Mouse (Mus musculus) heart, embryonic 13.5 days (tissue): ENCODE measurements at regions not wholly inside any gene's neighbourhood (a gene's known extent, or its start where the extent isn't known, plus 50 kb on each side); places are given as distances from the start of the nearest gene placed in this dataset.

Experiments used
- ATAC-seq: fragments of 200-750 bp; cut with Nextera tagmentation; 2 replicates; pipeline ENCODE4 v1.8.0; 2017; ENCODE audit warnings: moderate TSS enrichment; ENCODE audit not compliant: insufficient number of reproducible peaks, low FRiP score, low TSS enrichment; ENCODE audit errors: extremely low read depth
- H3K27ac ChIP-seq: fragments of 300-500 bp; sonication (generic); replicated peaks from 2 replicates; pipeline ENCODE4 v1.5.1; 2015; ENCODE audit warnings: moderate library complexity, mild to moderate bottlenecking, inconsistent platforms
- H3K27me3 ChIP-seq: fragments of 300-500 bp; sonication (generic); replicated peaks from 2 replicates; pipeline ENCODE4 v1.6.1; 2015; ENCODE audit warnings: mild to moderate bottlenecking, inconsistent platforms
- H3K36me3 ChIP-seq: fragments of 300-500 bp; sonication (generic); 2 replicates; pipeline ENCODE4 v1.6.1; 2015; ENCODE audit warnings: mild to moderate bottlenecking, inconsistent platforms
- H3K4me1 ChIP-seq: fragments of 300-500 bp; sonication (generic); 2 replicates; pipeline ENCODE4 v1.6.1; 2015; ENCODE audit warnings: inconsistent platforms
- H3K4me2 ChIP-seq: fragments of 300-500 bp; sonication (generic); 2 replicates; pipeline ENCODE4 v1.6.1; 2015; ENCODE audit warnings: inconsistent platforms, mild to moderate bottlenecking, moderate library complexity
- H3K4me3 ChIP-seq: fragments of 300-500 bp; sonication (generic); 2 replicates; pipeline ENCODE4 v1.5.1; 2015; ENCODE audit warnings: moderate library complexity, mild to moderate bottlenecking, inconsistent platforms
- H3K9ac ChIP-seq: fragments of 300-500 bp; sonication (generic); 2 replicates; pipeline ENCODE4 v1.6.1; 2015; ENCODE audit warnings: inconsistent platforms, mild to moderate bottlenecking, moderate library complexity
- H3K9me3 ChIP-seq: fragments of 300-500 bp; sonication (generic); 2 replicates; pipeline ENCODE4 v1.6.1; 2016; ENCODE audit warnings: inconsistent platforms
- WGBS: fragments of 180-500 bp; shearing (Covaris S2); methylation state at CpG from one replicate; pipeline ENCODE4 v1.1.7; 2015; ENCODE audit warnings: mixed read lengths; 5-methylcytosine and 5-hydroxymethylcytosine counted together

DNA sequence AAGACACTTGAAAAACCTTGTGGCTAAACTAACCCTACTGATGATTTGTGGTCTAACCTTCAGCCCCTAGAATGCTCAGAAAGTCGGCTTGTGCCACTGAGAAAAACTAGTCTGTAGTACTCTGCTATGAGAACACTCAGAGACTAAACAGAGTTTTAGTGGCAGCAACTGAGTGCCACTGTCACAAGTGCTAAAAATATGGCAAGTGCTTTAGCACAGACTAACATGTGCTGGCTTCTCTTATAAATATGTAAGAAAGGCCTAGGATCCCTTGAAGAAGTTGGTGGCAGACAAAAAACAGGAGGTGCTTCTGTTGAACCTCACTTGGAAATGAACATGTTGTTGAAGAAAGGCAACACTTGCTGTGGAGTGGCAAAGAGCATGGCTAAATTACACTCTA lies 1052.9 kb downstream of the Gsdmc2 start:
- WGBS, result 33% methylated on average over 1 of the region's 1 CpGs

DNA sequence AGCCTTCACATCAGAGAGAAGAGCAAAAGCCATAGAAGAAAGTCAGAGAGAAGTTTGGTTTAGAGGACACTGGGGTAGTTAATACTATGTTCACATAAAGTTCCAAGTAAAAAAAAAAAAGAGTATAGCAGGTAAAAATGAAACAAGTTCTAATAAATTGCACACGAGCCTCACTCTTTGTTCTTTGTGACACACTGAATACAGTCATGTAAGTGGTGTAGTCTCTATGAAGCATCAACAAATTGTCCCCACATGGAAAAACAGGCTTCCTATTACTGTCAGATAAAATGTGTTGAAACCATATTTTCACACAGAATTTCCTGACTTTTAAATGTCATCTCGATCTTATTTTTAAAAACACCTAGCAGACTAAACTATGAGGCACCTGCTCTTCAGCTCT lies 1057.2 kb downstream of the Gsdmc2 start:
- no peak overlapping the region for H3K9ac ChIP-seq
- no peaks in the 10 kb centered on the region for H3K27me3 ChIP-seq
- ATAC-seq, result no peak
- 80% methylated on average over 2 of the region's 2 CpGs for WGBS
- H3K4me3 ChIP-seq, result no peak overlapping the region
- no peaks in the 10 kb centered on the region for H3K4me1 ChIP-seq
- H3K36me3 ChIP-seq, result no peaks in the 10 kb centered on the region
- no peak overlapping the region for H3K27ac ChIP-seq
- no peaks in the 10 kb centered on the region for H3K9me3 ChIP-seq
- no peak overlapping the region for H3K4me2 ChIP-seq

More for the DNA sequence above, 1052.9 kb downstream of the Gsdmc2 start:
- no peak overlapping the region for H3K4me2 ChIP-seq
- no peaks in the 10 kb centered on the region for H3K27me3 ChIP-seq
- no peak overlapping the region for H3K27ac ChIP-seq
- H3K9ac ChIP-seq, result no peak overlapping the region
- H3K9me3 ChIP-seq, result no peaks in the 10 kb centered on the region
- no peak for ATAC-seq
- H3K4me3 ChIP-seq, result no peak overlapping the region
- no peaks in the 10 kb centered on the region for H3K4me1 ChIP-seq
- H3K36me3 ChIP-seq, result no peaks in the 10 kb centered on the region

DNA sequence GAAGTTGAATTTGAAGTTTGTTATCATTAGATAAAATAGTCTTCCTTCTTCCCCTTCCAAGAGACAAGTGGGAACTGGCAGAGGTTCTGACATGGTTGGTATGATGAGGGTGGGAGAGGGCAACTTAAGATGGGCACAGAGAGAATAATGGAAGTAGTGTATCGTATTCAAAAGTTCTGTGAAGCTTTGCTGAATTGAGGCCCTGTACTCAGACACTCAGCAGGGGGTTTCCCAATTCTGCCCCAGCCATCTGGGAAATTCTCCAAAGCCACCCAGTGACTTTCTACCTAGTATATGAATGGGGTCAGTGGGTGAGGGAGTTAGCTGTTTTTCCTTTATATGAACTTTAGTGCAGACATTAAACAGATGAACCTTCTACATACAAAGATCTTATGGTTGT lies 1058.7 kb downstream of the Gsdmc2 start:
- Histone ChIP-seq H3K4me2 (no peak overlapping the region), H3K27ac (no peak overlapping the region), H3K4me3 (no peak overlapping the region), H3K27me3 (no peaks in the 10 kb centered on the region), H3K9ac (no peak overlapping the region), H3K9me3 (no peaks in the 10 kb centered on the region), H3K36me3 (no peaks in the 10 kb centered on the region), H3K4me1 (no peaks in the 10 kb centered on the region)
- ATAC-seq, result no peak
- 86% methylated on average over 1 of the region's 1 CpGs for WGBS

DNA sequence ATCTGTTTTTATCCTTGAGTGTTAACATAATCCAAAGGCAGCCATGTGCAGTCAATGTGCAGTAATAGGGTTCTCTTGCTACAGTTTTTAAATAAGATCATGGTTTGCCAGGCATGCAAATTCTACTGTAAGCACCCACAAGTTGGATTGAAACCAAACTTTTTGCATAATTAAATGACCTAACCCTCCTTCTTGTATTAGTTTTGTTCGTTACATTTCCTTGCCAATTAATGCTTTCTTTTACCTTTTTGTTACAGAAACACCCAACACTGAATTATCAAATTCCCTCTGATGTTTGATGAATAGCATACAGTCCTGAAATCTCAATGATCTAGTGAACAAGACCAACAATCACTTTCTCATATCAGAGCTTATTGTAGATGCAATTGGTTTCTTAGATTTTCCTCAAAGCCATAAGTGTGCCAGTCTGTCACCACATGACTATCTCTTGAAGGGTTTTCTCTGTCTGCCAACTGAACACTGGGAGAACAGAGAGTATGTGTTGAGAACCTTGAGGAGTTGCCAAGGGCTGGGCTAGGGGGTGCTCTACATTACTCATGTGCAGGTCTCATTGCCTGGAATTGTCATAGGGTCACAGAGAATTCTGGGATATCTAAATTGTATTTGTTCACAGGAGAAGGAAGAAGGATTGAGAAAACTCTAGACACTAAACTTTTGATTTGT lies 1060.4 kb downstream of the Gsdmc2 start:
- H3K27me3 ChIP-seq, result no peaks in the 10 kb centered on the region
- H3K4me1 ChIP-seq, result no peaks in the 10 kb centered on the region
- H3K27ac ChIP-seq, result no peak overlapping the region
- no peaks in the 10 kb centered on the region for H3K9me3 ChIP-seq
- H3K9ac ChIP-seq, result no peak overlapping the region
- ATAC-seq, result no peak
- no peaks in the 10 kb centered on the region for H3K36me3 ChIP-seq
- WGBS, result 80% methylated on average over 1 of the region's 1 CpGs
- H3K4me2 ChIP-seq, result no peak overlapping the region
- H3K4me3 ChIP-seq, result no peak overlapping the region

DNA sequence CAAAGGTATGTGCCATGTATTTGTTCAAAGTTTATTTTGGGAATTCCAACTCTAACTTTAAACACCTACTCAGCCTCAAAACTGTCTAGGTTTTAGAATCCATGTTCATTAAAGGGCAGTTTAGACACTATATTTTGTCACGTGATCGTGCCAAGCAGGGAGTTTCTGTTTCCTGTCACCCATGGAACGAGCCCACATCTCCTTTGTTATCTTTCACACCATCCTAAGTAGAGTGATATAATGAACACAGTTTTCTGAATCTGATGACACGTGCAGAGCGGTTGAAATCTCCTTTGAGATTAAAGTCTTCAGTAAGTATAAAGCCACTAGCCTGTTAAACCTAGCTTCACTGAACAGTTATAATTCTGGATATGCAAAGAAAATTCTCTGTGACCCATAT lies 1066.1 kb downstream of the Gsdmc2 start:
- H3K27ac ChIP-seq, result no peak overlapping the region
- ATAC-seq, result no peak
- H3K27me3 ChIP-seq, result no peaks in the 10 kb centered on the region
- no peak overlapping the region for H3K4me3 ChIP-seq
- H3K9me3 ChIP-seq, result no peaks in the 10 kb centered on the region
- H3K9ac ChIP-seq, result no peak overlapping the region
- no peak overlapping the region for H3K4me2 ChIP-seq
- H3K4me1 ChIP-seq, result no peaks in the 10 kb centered on the region
- no peaks in the 10 kb centered on the region for H3K36me3 ChIP-seq
- 53% methylated on average over 5 of the region's 5 CpGs for WGBS

DNA sequence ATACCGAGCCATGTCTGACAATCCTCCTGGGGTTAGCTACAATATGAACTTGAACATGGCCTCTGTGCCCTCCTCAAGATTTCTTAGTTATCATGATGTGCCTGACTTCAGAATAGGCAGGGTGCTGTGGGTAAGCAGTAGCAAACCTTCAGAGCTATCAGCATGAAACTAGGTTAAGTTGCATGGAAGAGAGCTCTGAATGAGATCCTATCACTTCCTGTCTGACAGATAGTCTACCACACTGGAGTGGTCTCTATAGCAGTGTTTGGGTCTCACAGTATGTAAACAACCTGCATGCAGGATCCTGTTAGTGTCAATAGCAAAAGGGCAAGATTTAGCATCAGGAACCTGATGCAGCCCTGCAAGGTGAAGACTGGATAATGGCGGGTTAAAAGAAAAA lies 1092.3 kb downstream of the Gsdmc2 start:
- 75% methylated on average over 2 of the region's 2 CpGs for WGBS
- ATAC-seq, result no peak

DNA sequence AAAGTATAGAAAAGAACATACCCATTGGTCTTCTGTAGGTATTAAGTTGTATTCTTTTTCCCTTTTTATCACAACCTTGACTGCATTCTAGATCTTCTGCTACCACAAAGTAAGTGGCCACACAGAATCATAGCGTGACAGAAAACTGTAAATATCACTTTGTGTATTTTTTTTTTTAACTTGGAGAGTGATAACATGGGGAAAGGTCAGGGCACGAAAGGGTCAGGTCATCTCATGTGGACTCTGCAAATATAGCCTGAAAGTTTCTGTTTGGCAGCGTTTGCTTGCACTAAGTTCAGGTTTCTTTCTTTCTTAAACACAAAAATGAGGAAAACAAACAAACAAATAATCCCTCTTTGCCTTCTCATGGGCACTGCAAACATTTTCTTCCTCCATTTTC lies 1101.1 kb downstream of the Gsdmc2 start:
- no peak overlapping the region for H3K27ac ChIP-seq
- no peaks in the 10 kb centered on the region for H3K9me3 ChIP-seq
- ATAC-seq, result no peak
- WGBS, result 66% methylated on average over 3 of the region's 3 CpGs
- no peak overlapping the region for H3K4me2 ChIP-seq
- H3K4me3 ChIP-seq, result no peak overlapping the region
- H3K27me3 ChIP-seq, result no peaks in the 10 kb centered on the region
- H3K36me3 ChIP-seq, result no peaks in the 10 kb centered on the region
- no peaks in the 10 kb centered on the region for H3K4me1 ChIP-seq
- no peak overlapping the region for H3K9ac ChIP-seq

More for the DNA sequence above, 1092.3 kb downstream of the Gsdmc2 start:
- Histone ChIP-seq H3K9me3 (no peaks in the 10 kb centered on the region), H3K27ac (no peak overlapping the region), H3K36me3 (no peaks in the 10 kb centered on the region), H3K4me1 (no peaks in the 10 kb centered on the region), H3K4me3 (no peak overlapping the region), H3K4me2 (no peak overlapping the region), H3K27me3 (no peaks in the 10 kb centered on the region), H3K9ac (no peak overlapping the region)

DNA sequence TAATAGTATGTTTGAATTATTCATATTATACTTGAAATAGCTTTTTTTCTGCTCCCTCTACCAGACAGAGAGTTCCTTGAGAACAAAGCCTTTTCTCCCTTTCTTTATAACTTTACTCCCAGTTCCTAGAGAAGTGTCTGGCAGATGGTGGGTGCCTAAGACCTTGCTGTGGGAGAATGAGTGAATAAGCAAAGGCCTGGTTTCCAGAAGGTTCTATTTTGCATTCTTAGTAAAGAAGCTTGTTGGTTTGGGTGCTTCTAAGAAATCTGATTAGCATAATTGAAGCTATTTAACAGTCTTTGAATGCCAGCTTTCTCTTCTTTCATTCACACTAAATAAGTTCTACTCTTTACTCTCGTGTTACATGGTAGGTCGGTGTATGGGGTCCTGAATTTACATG lies 1104.2 kb downstream of the Gsdmc2 start:
- WGBS, result 60% methylated on average over 2 of the region's 2 CpGs
- ATAC-seq, result no peak
- H3K4me2 ChIP-seq, result no peak overlapping the region

DNA sequence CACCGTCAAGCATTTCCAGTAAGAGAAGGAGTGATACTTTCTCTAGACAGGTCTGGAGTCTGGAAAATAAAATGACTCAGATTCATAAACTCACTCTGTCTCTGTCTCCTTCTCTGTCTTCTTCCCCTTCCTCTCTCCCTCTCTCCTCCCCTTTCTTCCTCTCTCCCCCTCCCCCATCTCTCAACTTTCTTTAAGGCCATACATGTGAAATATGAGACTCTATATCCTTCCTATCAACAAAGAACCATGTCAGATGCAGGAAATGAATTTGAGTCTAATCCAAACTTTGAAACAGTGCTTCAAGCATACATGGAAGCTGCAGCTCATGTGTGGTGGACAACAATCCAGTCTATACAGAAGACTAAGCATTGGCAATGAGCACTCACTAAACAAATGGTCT lies 1109.6 kb downstream of the Gsdmc2 start:
- Histone ChIP-seq H3K4me2 (no peak overlapping the region), H3K9ac (no peak overlapping the region), H3K9me3 (no peaks in the 10 kb centered on the region), H3K36me3 (no peaks in the 10 kb centered on the region), H3K4me3 (no peak overlapping the region), H3K27ac (no peak overlapping the region), H3K27me3 (no peaks in the 10 kb centered on the region), H3K4me1 (0 out of 2 replicates have a peak, but pooled peaks cover 2% of the 10 kb centered on the region)
- no peak for ATAC-seq
- WGBS, result 61% methylated on average over 1 of the region's 1 CpGs

More for the DNA sequence above, 1104.2 kb downstream of the Gsdmc2 start:
- Histone ChIP-seq H3K4me1 (no peaks in the 10 kb centered on the region), H3K27me3 (no peaks in the 10 kb centered on the region), H3K4me3 (no peak overlapping the region), H3K9ac (no peak overlapping the region), H3K27ac (no peak overlapping the region), H3K9me3 (no peaks in the 10 kb centered on the region), H3K36me3 (no peaks in the 10 kb centered on the region)

DNA sequence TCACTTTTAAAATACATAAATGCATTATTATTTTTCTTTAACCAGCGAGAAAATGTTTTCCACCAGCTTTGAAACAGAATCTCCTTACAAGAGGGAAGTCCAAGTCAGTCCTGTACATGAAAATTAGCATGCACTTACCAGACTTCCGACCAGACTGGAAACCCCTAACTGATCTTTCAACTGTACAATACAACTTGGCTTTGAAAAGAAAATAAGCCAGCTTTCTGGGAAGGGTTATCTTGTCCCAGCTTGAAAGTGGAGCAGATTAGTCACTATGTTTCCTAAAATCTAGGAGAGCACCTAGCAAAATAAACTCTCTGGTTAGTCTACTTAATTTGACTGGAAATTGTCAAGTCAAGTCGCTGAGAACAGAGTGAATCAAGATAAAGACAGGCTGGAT lies 1110.1 kb downstream of the Gsdmc2 start:
- no peak overlapping the region for H3K9ac ChIP-seq
- H3K4me3 ChIP-seq, result no peak overlapping the region
- no peaks in the 10 kb centered on the region for H3K27me3 ChIP-seq
- H3K4me1 ChIP-seq, result 0 out of 2 replicates have a peak, but pooled peaks cover 2% of the 10 kb centered on the region
- 44% methylated on average over 3 of the region's 3 CpGs for WGBS
- no peaks in the 10 kb centered on the region for H3K9me3 ChIP-seq
- no peak overlapping the region for H3K27ac ChIP-seq
- no peak overlapping the region for H3K4me2 ChIP-seq
- no peaks in the 10 kb centered on the region for H3K36me3 ChIP-seq
- ATAC-seq, result no peak

DNA sequence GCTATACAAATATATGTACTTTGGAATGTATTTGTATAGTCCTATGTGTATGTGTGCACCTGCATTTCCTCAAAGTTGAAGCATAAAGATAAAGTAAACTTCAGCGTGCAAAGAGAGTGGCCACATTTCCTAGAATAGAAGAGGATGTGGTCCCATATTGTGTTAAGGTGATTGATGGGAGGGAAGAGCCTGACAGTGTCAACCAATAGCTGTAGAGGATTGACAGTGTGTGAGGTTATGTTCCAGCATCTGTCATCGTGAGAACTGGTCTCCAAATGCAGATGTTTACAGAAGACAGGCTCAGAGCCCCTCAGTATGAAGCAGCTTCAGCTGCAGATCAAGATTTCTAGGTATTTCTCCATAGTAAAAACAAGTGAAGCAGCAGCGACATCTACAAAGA lies 1114.5 kb downstream of the Gsdmc2 start:
- no peak overlapping the region for H3K27ac ChIP-seq
- no peak for ATAC-seq
- H3K4me2 ChIP-seq, result no peak overlapping the region
- no peaks in the 10 kb centered on the region for H3K36me3 ChIP-seq
- no peak overlapping the region for H3K4me3 ChIP-seq
- 0 out of 2 replicates have a peak, but pooled peaks cover 2% of the 10 kb centered on the region for H3K4me1 ChIP-seq
- WGBS, result 56% methylated on average over 3 of the region's 3 CpGs
- H3K9ac ChIP-seq, result no peak overlapping the region
- H3K9me3 ChIP-seq, result no peaks in the 10 kb centered on the region
- no peaks in the 10 kb centered on the region for H3K27me3 ChIP-seq

DNA sequence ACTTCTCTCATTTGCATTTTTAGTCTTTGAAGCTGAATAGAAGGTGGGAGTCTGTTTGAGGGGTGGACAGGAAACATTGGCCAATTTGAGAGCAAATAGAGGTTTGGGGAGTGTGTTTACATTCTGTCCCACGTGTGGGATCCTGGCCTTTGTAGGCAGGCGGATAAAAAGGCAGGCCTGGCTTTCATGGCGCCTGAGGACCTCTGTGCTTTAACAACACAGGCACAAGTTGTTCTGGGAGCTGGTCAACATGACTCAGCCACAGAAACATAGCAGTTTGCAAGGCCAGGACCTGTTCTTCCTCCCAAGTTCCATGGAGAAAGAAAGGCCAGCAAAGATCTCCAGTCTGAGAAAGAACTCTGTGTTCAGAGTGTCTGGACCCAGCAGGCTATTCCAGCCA lies 1130.7 kb downstream of the Gsdmc2 start:
- Histone ChIP-seq H3K4me3 (no peak overlapping the region), H3K9me3 (no peaks in the 10 kb centered on the region), H3K27me3 (no peaks in the 10 kb centered on the region), H3K9ac (no peak overlapping the region), H3K4me2 (no peak overlapping the region), H3K27ac (no peak overlapping the region), H3K36me3 (no peaks in the 10 kb centered on the region), H3K4me1 (no peaks in the 10 kb centered on the region)
- WGBS, result 49% methylated on average over 3 of the region's 3 CpGs
- ATAC-seq, result no peak
